Mouse (Mus musculus): ENCODE results near the gene Gm20388. TPM values are rescaled to one million over a fixed set of nuclear protein-coding genes. Genes with fewer than 3 reads are reported as not detected.
"Not testable (repeated sequence)": the region's sequence is repeated elsewhere in the genome, so short reads cannot be mapped to it uniquely, and the experiment has no call there.

Gene Gm20388
- polyA plus RNA-seq, 1 experiment from 2014 or later: 5.5 TPM

GRCm38 (mm10) chr8:123627410-123628147 lies 3716.9 kb downstream of the Gm20388 start:
- peaks cover 9% of the 10 kb centered on the region for H3K4me1 ChIP-seq
- no peak for ATAC-seq (ENCODE audit: borderline replicate concordance, extremely low read depth, low FRiP score, low TSS enrichment)
- peaks cover 43% of the 10 kb centered on the region for H3K27me3 ChIP-seq
- no peak overlapping the region for H3K4me3 ChIP-seq
- H3K36me3 ChIP-seq: no peaks in the 10 kb centered on the region
- no peak overlapping the region for H3K27ac ChIP-seq
- 54% methylated on average over 6 of the region's 6 CpGs for WGBS
- no peak overlapping the region for H3K4me2 ChIP-seq
- H3K9ac ChIP-seq: no peak overlapping the region
- no peaks in the 10 kb centered on the region for H3K9me3 ChIP-seq

- peak overlapping the region; percentile 28 for H3K4me3 ChIP-seq
- no peaks in the 10 kb centered on the region for H3K9me3 ChIP-seq
- H3K4me1 ChIP-seq: peaks cover 9% of the 10 kb centered on the region
- 2% methylated on average over 8 of the region's 8 CpGs for WGBS
- H3K36me3 ChIP-seq: no peaks in the 10 kb centered on the region
- peak overlapping the region; percentile 51 for H3K4me2 ChIP-seq
- no peak for ATAC-seq (ENCODE audit: borderline replicate concordance, extremely low read depth, low FRiP score, low TSS enrichment)
- no peak overlapping the region for H3K27ac ChIP-seq
- no peak overlapping the region for H3K9ac ChIP-seq
- H3K27me3 ChIP-seq: peaks cover 43% of the 10 kb centered on the region
Observed at GRCm38 (mm10) chr8:123628253-123628967, 3717.8 kb downstream of the Gm20388 start.

GRCm38 (mm10) chr8:123628968-123629755 lies 3718.5 kb downstream of the Gm20388 start:
- no peak for ATAC-seq (ENCODE audit: borderline replicate concordance, extremely low read depth, low FRiP score, low TSS enrichment)
- H3K9me3 ChIP-seq: no peaks in the 10 kb centered on the region
- no peak overlapping the region for H3K27ac ChIP-seq
- H3K36me3 ChIP-seq: no peaks in the 10 kb centered on the region
- WGBS: 7% methylated on average over 19 of the region's 19 CpGs
- no peak overlapping the region for H3K9ac ChIP-seq
- H3K4me3 ChIP-seq: peak overlapping the region; percentile 28
- H3K4me2 ChIP-seq: peak overlapping the region; percentile 51
- peaks cover 9% of the 10 kb centered on the region for H3K4me1 ChIP-seq
- peaks cover 42% of the 10 kb centered on the region for H3K27me3 ChIP-seq

- no peaks in the 10 kb centered on the region for H3K9me3 ChIP-seq
- no peak overlapping the region for H3K4me3 ChIP-seq
- 55% methylated on average over 9 of the region's 10 CpGs for WGBS
- no peaks in the 10 kb centered on the region for H3K36me3 ChIP-seq
- ATAC-seq (ENCODE audit: borderline replicate concordance, extremely low read depth, low FRiP score, low TSS enrichment): no peak
- H3K4me2 ChIP-seq: peak overlapping the region; percentile 44
- H3K9ac ChIP-seq: no peak overlapping the region
- peaks cover 34% of the 10 kb centered on the region for H3K27me3 ChIP-seq
- no peak overlapping the region for H3K27ac ChIP-seq
- peaks cover 9% of the 10 kb centered on the region for H3K4me1 ChIP-seq
Observed at GRCm38 (mm10) chr8:123630058-123630457, 3719.4 kb downstream of the Gm20388 start.

- ATAC-seq (ENCODE audit: borderline replicate concordance, extremely low read depth, low FRiP score, low TSS enrichment): no peak
- H3K27ac ChIP-seq: no peak overlapping the region
- peaks cover 27% of the 10 kb centered on the region; the same call in 1 of the 2 replicates for H3K27me3 ChIP-seq
- 23% methylated on average over 12 of the region's 12 CpGs for WGBS
- H3K9me3 ChIP-seq: no peaks in the 10 kb centered on the region
- no peak overlapping the region for H3K9ac ChIP-seq
- H3K36me3 ChIP-seq: no peaks in the 10 kb centered on the region
- H3K4me1 ChIP-seq: peaks cover 9% of the 10 kb centered on the region
- H3K4me3 ChIP-seq: peak overlapping the region; percentile 22
- peak overlapping the region; percentile 44 for H3K4me2 ChIP-seq
Observed at GRCm38 (mm10) chr8:123630841-123631251, 3720.2 kb downstream of the Gm20388 start.

GRCm38 (mm10) chr8:123631746-123632145 lies 3721.1 kb downstream of the Gm20388 start:
- not testable (repeated sequence) for ATAC-seq (ENCODE audit: borderline replicate concordance, extremely low read depth, low FRiP score, low TSS enrichment); H3K4me2 ChIP-seq; H3K9me3 ChIP-seq; H3K27ac ChIP-seq; H3K9ac ChIP-seq; H3K4me1 ChIP-seq; H3K36me3 ChIP-seq; H3K4me3 ChIP-seq
- peaks cover 19% of the 10 kb centered on the region; the same call in 1 of the 2 replicates for H3K27me3 ChIP-seq
- 60% methylated on average over 3 of the region's 3 CpGs for WGBS

GRCm38 (mm10) chr8:123632257-123632656 lies 3721.6 kb downstream of the Gm20388 start:
- Histone ChIP-seq H3K9me3 (no peaks in the 10 kb centered on the region), H3K4me1 (peaks cover 9% of the 10 kb centered on the region), H3K27ac (no peak overlapping the region), H3K27me3 (peaks cover 16% of the 10 kb centered on the region; the same call in 1 of the 2 replicates), H3K36me3 (no peaks in the 10 kb centered on the region), H3K4me2 (no peak overlapping the region), H3K4me3 (no peak overlapping the region), H3K9ac (no peak overlapping the region)
- WGBS: 70% methylated on average over 4 of the region's 4 CpGs
- ATAC-seq (ENCODE audit: borderline replicate concordance, extremely low read depth, low FRiP score, low TSS enrichment): no peak

GRCm38 (mm10) chr8:123633801-123634200 lies 3723.2 kb downstream of the Gm20388 start:
- peaks cover 9% of the 10 kb centered on the region for H3K4me1 ChIP-seq
- no peak overlapping the region for H3K4me2 ChIP-seq
- H3K27ac ChIP-seq: no peak overlapping the region
- 65% methylated on average over 7 of the region's 7 CpGs for WGBS
- H3K9me3 ChIP-seq: no peaks in the 10 kb centered on the region
- no peaks in the 10 kb centered on the region for H3K36me3 ChIP-seq
- no peak overlapping the region for H3K9ac ChIP-seq
- peaks cover 16% of the 10 kb centered on the region; the same call in 1 of the 2 replicates for H3K27me3 ChIP-seq
- ATAC-seq (ENCODE audit: borderline replicate concordance, extremely low read depth, low FRiP score, low TSS enrichment): no peak
- H3K4me3 ChIP-seq: no peak overlapping the region

GRCm38 (mm10) chr8:123634395-123635131 lies 3723.9 kb downstream of the Gm20388 start:
- ATAC-seq (ENCODE audit: borderline replicate concordance, extremely low read depth, low FRiP score, low TSS enrichment): no peak

GRCm38 (mm10) chr8:123635671-123636070 lies 3725.0 kb downstream of the Gm20388 start:
- no peak for ATAC-seq (ENCODE audit: borderline replicate concordance, extremely low read depth, low FRiP score, low TSS enrichment)
- 59% methylated on average over 11 of the region's 11 CpGs for WGBS

More at GRCm38 (mm10) chr8:123634395-123635131, 3723.9 kb downstream of the Gm20388 start:
- WGBS: 29% methylated on average over 3 of the region's 3 CpGs
- Histone ChIP-seq H3K9ac (no peak overlapping the region), H3K4me2 (no peak overlapping the region), H3K4me3 (no peak overlapping the region), H3K27me3 (peaks cover 10% of the 10 kb centered on the region; the same call in 1 of the 2 replicates), H3K9me3 (no peaks in the 10 kb centered on the region), H3K36me3 (no peaks in the 10 kb centered on the region), H3K4me1 (peaks cover 3% of the 10 kb centered on the region), H3K27ac (no peak overlapping the region)

More at GRCm38 (mm10) chr8:123635671-123636070, 3725.0 kb downstream of the Gm20388 start:
- Histone ChIP-seq H3K27ac (no peak overlapping the region), H3K9me3 (no peaks in the 10 kb centered on the region), H3K4me1 (0 out of 2 replicates have a peak, but pooled peaks cover 3% of the 10 kb centered on the region), H3K4me2 (no peak overlapping the region), H3K27me3 (peaks cover 3% of the 10 kb centered on the region; the same call in 1 of the 2 replicates), H3K36me3 (no peaks in the 10 kb centered on the region), H3K9ac (no peak overlapping the region), H3K4me3 (no peak overlapping the region)

Measured in lung, embryonic 15.5 days (tissue).